Mouse (Mus musculus) cerebellum, adult 2 months (tissue): ENCODE data around the gene Gm49380. TPM values are rescaled to one million over a fixed set of nuclear protein-coding genes. Genes with fewer than 3 reads are reported as not detected.

Source experiments
- DNase-seq, 2 experiments: peaks; one replicate each; pipeline ENCODE4 v3.0.0; 2021
- H3K27ac ChIP-seq: fragments of 200-500 bp; 2 replicates; pipeline ENCODE4 v1.5.1; 2012; ENCODE audit warnings: low read length, control low read depth, inconsistent platforms; ENCODE audit not compliant: insufficient read depth
- H3K27me3 ChIP-seq: fragments of 200-500 bp; 2 replicates; pipeline ENCODE4 v1.6.1; 2012; ENCODE audit warnings: inconsistent platforms, mild to moderate bottlenecking, low read length, moderate library complexity; ENCODE audit not compliant: control insufficient read depth, insufficient read depth
- H3K4me1 ChIP-seq: fragments of 200-500 bp; 2 replicates; pipeline ENCODE4 v1.6.1; 2011; ENCODE audit warnings: low read length; ENCODE audit not compliant: control insufficient read depth, insufficient read depth
- H3K4me3 ChIP-seq: fragments of 200-500 bp; replicated peaks from 2 replicates; pipeline ENCODE3; 2011; ENCODE audit warnings: mild to moderate bottlenecking, low read depth, low read length, control low read depth; ENCODE audit not compliant: insufficient read depth
- CTCF ChIP-seq: fragments of 200-500 bp; IDR thresholded peaks from 2 replicates; pipeline ENCODE4 v1.5.1; 2011; ENCODE audit warnings: low read depth, mild to moderate bottlenecking, control low read depth, low read length, moderate library complexity, borderline replicate concordance; ENCODE audit not compliant: insufficient read depth
- POLR2A ChIP-seq: fragments of 200-500 bp; IDR thresholded peaks from 2 replicates; pipeline ENCODE4 v1.6.1; 2011; ENCODE audit warnings: low read length, control low read depth, borderline replicate concordance; ENCODE audit not compliant: insufficient read depth
- WGBS: fragments of 180-500 bp; shearing (Covaris S2); methylation state at CpG from one replicate; pipeline ENCODE4 v1.1.7; 2018; 5-methylcytosine and 5-hydroxymethylcytosine counted together
- polyA plus RNA-seq: library from polyadenylated mRNA; depleted of rRNA; stranded (reverse); fragments of >200 nt; gene quantifications from 2 replicates; pipeline ENCODE4 v1.2.3, GENCODE M21; 2012

Gm49380 gene
- polyA plus RNA-seq, 1 experiment = 0.75 TPM

- Histone ChIP-seq H3K27ac (no peak overlapping the region), H3K4me1 (peaks cover 63% of the 10 kb centered on the region), H3K4me3 (no peak overlapping the region), H3K27me3 (no peaks in the 10 kb centered on the region)
- peak; percentile 46 to 52 for DNase-seq
- 71% methylated on average over 9 of the region's 9 CpGs for WGBS
- no peak for TF ChIP-seq POLR2A
- peak; percentile 49; the same call in 1 of the 2 replicates for TF ChIP-seq CTCF
Measured at GRCm38 (mm10) chr9:44074395-44075275, 38.7 kb downstream of the Gm49380 start.

- WGBS = 14% methylated on average over 5 of the region's 5 CpGs
- no peaks in the 10 kb centered on the region for H3K27me3 ChIP-seq
- peak; percentile 73 to 79 for DNase-seq
- peaks cover 53% of the 10 kb centered on the region for H3K4me1 ChIP-seq
- H3K4me3 ChIP-seq = peak overlapping the region; percentile 3
- H3K27ac ChIP-seq = peak overlapping the region; percentile 49; the same call in 1 of the 2 replicates
- no peak for TF ChIP-seq POLR2A
Measured at GRCm38 (mm10) chr9:44073115-44073514, 40.2 kb downstream of the Gm49380 start.

- Histone ChIP-seq H3K27ac (peak overlapping the region; percentile 26; the same call in 1 of the 2 replicates), H3K27me3 (no peaks in the 10 kb centered on the region), H3K4me1 (peaks cover 52% of the 10 kb centered on the region), H3K4me3 (no peak overlapping the region)
- peak in 1 of 2 experiments; percentile 37 for DNase-seq
- no peak for TF ChIP-seq POLR2A
- TF ChIP-seq CTCF = no peak
- 36% methylated on average over 4 of the region's 4 CpGs for WGBS
Measured at GRCm38 (mm10) chr9:44072599-44072915, 40.7 kb downstream of the Gm49380 start.

GRCm38 (mm10) chr9:44071914-44072598, 41.2 kb downstream of the Gm49380 start:
- 34% methylated on average over 11 of the region's 11 CpGs for WGBS
- H3K4me3 ChIP-seq = no peak overlapping the region
- peak in 1 of 2 experiments; percentile 46 for DNase-seq

GRCm38 (mm10) chr9:44070844-44071231, 42.5 kb downstream of the Gm49380 start:
- 79% methylated on average over 8 of the region's 8 CpGs for WGBS

More at GRCm38 (mm10) chr9:44071914-44072598, 41.2 kb downstream of the Gm49380 start:
- Histone ChIP-seq H3K27ac (peak overlapping the region; percentile 26; the same call in 1 of the 2 replicates), H3K27me3 (no peaks in the 10 kb centered on the region), H3K4me1 (peaks cover 47% of the 10 kb centered on the region)
- TF ChIP-seq POLR2A (no peak), CTCF (no peak)

GRCm38 (mm10) chr9:44070113-44070843, 43.0 kb downstream of the Gm49380 start:
- no peak for DNase-seq
- Histone ChIP-seq H3K4me1 (peaks cover 33% of the 10 kb centered on the region), H3K4me3 (no peak overlapping the region), H3K27me3 (no peaks in the 10 kb centered on the region), H3K27ac (no peak overlapping the region)
- WGBS = 91% methylated on average over 14 of the region's 14 CpGs
- no peak for TF ChIP-seq CTCF
- TF ChIP-seq POLR2A = no peak

More at GRCm38 (mm10) chr9:44070844-44071231, 42.5 kb downstream of the Gm49380 start:
- peaks cover 37% of the 10 kb centered on the region for H3K4me1 ChIP-seq
- no peak overlapping the region for H3K27ac ChIP-seq
- TF ChIP-seq CTCF (no peak), POLR2A (no peak)
- DNase-seq = no peak
- H3K27me3 ChIP-seq = no peaks in the 10 kb centered on the region
- H3K4me3 ChIP-seq = no peak overlapping the region

- no peak for DNase-seq
- Histone ChIP-seq H3K27ac (no peak overlapping the region), H3K27me3 (no peaks in the 10 kb centered on the region), H3K4me3 (no peak overlapping the region), H3K4me1 (peaks cover 28% of the 10 kb centered on the region)
- WGBS = 56% methylated on average over 7 of the region's 7 CpGs
- TF ChIP-seq CTCF = no peak
- TF ChIP-seq POLR2A = no peak
Measured at GRCm38 (mm10) chr9:44069252-44069651, 44.0 kb downstream of the Gm49380 start.

GRCm38 (mm10) chr9:44067960-44068330, 45.4 kb downstream of the Gm49380 start:
- no peak overlapping the region for H3K4me3 ChIP-seq

More at GRCm38 (mm10) chr9:44067960-44068330, 45.4 kb downstream of the Gm49380 start:
- no peaks in the 10 kb centered on the region for H3K27me3 ChIP-seq
- peaks cover 20% of the 10 kb centered on the region for H3K4me1 ChIP-seq
- H3K27ac ChIP-seq = no peak overlapping the region
- TF ChIP-seq POLR2A (no peak), CTCF (no peak)
- peak in 1 of 2 experiments; percentile 40 for DNase-seq
- 87% methylated on average over 6 of the region's 6 CpGs for WGBS
